Mouse (Mus musculus) thymus, adult 2 months (tissue): ENCODE data around the gene AB124611.

Experiments used
- CTCF ChIP-seq: fragments of 200-500 bp; IDR thresholded peaks from 2 replicates; pipeline ENCODE4 v1.5.1; 2012; ENCODE audit warnings: mild to moderate bottlenecking, control low read depth, low read length, moderate library complexity, borderline replicate concordance; ENCODE audit not compliant: control insufficient read depth, poor library complexity, insufficient read depth; ENCODE audit errors: extremely low read depth
- POLR2A ChIP-seq: fragments of 200-500 bp; IDR thresholded peaks from 2 replicates; pipeline ENCODE4 v1.6.1; 2012; ENCODE audit warnings: mild to moderate bottlenecking, low read length, control low read depth, moderate library complexity; ENCODE audit not compliant: control insufficient read depth, poor library complexity, insufficient read depth; ENCODE audit errors: extremely low read depth

DNA sequence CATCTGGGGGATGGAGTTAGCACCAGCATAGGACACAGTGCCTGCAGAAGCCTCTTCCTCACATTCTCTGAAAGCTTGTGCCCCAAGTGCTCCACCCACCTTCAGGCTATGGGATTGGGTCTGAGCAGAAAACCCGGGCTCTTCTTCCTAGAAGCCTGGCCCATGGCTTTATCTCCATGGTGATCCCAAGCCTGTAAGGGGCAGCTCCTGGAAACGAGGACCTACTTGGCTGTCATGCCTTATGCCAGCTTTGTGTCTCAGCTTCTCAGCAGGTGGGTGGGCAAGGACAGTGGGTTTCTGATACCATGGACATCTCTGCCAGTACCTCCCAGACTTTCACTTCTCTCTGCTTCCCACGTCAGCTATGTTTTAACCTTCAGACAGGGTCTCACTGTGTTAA, 52.2 kb downstream of the AB124611 start:
- no peak for TF ChIP-seq CTCF
- no peak for TF ChIP-seq POLR2A
